Mouse (Mus musculus): Measurements from ENCODE around the gene Prrg3. TPM values are rescaled to one million over a fixed set of nuclear protein-coding genes. Genes with fewer than 3 reads are reported as not detected.

Gene Prrg3
- total RNA-seq, 2 experiments from 2014 or later = 24.9 to 30.9 TPM

Other genes starting within 250 kb of the Prrg3 start
- gene Vma21, start 146.7 kb upstream of the Prrg3 start, total RNA-seq (2021) = 10 to 100 TPM; 21.5 to 24.7 TPM
- gene Gm1141, start 41.6 kb upstream of the Prrg3 start, total RNA-seq (2021) = under 1 TPM in 1 of 2 experiments, not detected in 1; 0.43 TPM
- not detected for gene Fate1, start 10.4 kb downstream of the Prrg3 start, total RNA-seq (2021)
- under 1 TPM; 0.16 to 0.79 TPM for gene Cnga2, start 29.2 kb downstream of the Prrg3 start, total RNA-seq (2021)

All from heart, postnatal 4 days (tissue).